Mouse (Mus musculus): ENCODE data around the gene Adarb2.
"Not testable (repeated sequence)": the region's sequence is repeated elsewhere in the genome, so short reads cannot be mapped to it uniquely, and the experiment has no call there.

Adarb2 gene

GRCm38 (mm10) chr13:8597647-8598017, 395.0 kb downstream of the Adarb2 start:
- DNase-seq: no peak

DNA sequence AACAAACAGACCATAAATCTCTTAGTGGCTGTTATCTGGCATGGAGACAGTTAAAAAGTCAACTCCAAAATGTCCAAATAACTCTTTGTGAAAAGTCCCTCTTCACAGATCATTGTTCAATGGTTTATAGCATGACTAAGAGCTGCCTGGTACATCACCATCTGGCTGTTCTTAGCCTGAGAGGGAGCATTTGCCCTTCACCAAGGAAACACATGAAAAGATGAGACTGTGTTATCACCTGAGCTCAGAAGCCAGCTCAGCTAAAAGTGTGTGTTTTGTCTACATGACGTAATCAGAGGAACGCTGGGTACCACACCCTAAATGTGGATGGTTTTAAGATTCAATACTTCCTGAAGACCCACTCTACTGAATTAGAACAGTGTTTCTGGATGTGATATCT, 403.0 kb downstream of the Adarb2 start:
- DNase-seq: no peak

GRCm38 (mm10) chr13:8608040-8608439, 405.4 kb downstream of the Adarb2 start:
- DNase-seq: no peak

GRCm38 (mm10) chr13:8608918-8609317, 406.3 kb downstream of the Adarb2 start:
- DNase-seq: not testable (repeated sequence)

- no peak for DNase-seq
Observed at GRCm38 (mm10) chr13:8610956-8611355, 408.3 kb downstream of the Adarb2 start.

- DNase-seq: no peak
Observed at GRCm38 (mm10) chr13:8612618-8613391, 410.1 kb downstream of the Adarb2 start.

DNA sequence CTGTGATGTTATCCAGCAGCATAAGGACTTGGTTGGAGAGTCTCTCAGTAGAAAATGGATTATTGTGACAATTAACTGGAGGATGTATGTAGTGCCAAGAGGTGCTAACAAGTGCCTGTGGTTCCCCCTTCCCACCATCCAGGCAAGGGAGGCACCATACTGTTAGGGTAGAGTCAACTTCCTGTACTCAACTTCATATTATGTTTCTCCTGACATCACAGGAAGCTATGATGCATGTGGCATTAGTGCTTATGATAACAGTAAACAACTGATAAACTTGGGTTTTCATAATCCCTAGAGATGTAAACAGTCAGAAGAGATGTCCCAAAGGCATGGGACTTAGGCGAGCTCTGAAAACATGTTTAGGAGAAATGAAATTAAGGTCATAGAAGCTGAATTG, 414.0 kb downstream of the Adarb2 start:
- DNase-seq: no peak

DNA sequence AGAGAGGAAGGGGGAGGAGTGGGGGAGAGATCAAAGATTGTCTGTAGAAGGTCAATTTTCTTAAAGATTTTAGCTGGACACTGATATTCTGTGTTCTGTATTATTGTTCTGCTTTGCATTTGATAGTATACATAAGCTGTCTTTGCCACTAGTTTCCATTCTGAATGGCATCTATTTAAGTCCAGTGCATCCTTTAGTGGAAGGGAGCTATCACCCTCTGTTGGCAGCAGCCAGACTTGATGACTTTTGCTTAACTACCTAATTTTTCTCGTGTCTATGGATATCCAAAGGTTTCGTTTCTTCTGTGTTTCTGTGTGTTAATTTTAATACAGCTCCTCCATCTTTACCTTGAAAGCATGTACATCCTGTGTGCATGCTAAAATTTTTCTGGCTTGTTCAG, 419.6 kb downstream of the Adarb2 start:
- no peak for DNase-seq

DNA sequence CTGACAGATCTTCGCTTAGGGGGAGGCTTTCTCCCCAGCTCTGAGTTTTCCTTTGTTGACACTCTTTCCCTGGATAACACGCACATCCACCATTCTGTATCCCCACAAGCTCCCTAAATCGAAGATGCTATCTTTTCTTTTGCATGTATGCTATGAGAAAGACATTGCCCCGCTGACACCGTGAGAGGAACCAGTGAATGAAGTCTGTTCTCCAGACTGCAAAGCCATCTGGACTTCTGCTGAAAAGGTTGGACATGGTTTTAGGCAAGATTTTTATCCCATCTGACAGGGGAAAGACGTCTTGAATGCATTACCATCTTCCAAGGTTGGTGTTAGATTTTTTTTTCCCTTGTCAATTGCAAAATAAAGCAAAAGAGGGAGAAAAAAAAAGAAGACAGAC, 426.9 kb downstream of the Adarb2 start:
- DNase-seq: no peak

DNA sequence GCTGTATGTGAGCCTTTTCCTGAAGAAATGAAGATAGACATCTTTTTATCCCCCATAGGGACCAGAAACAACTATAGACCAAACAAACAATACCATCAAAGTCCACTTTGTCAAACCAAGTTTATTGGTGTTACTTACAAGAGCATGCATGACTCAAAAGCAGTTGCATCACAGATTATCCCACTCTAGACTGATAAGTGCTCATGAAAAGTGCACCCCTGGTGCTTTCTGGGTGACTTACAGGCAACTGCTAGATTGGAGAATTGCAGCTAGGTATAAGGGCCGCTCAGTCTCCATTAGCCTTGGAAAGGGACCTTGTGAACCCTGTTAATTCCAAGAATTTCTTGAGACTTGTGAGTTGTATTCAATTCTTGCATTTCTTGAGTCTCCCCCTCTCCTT, 429.0 kb downstream of the Adarb2 start:
- no peak for DNase-seq

GRCm38 (mm10) chr13:8632072-8632471, 429.4 kb downstream of the Adarb2 start:
- DNase-seq: no peak

DNA sequence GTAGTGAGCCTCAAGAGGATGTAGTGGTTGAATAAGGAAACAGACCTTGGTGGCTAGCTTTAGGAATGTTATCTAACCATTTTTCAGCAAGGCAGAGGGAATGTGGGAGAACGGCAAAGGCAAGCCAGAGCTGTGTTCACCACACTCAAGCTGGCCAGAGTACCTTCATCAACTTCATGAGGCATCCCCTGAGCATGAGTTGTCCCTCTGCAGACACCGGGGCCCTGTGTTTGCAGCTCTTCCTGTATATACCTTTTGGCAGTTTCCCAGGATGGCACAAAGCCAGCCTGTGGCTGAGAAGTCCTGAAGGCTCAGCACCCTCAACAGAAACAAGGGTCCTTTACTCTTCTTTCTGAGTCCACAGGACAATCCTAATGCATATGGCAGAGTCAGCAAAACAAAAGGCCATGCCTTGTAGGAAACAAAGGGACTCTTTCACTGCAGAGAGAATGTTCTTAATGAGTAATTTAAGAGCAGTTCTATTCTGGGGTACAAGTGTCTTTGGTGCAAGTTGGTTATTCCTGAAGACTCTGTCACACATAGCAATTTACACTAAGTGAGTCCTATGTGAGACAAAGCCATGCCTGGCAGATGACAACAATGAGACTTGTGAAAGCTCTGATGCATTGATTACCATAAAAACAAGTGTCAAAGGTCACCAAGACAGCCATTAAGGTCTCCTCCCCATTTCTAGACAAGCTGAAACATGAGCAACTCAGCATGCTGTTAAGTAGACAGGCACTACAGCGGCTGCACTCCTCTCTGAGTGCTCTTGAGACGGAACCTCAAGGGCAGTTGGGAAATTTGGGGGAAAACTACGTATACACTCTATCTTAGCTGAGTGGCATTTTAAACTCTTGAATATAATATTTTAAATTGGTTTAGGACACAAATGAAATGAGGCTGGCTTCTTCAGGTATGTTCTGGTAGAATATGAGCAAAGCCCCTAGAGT, 431.0 kb downstream of the Adarb2 start:
- DNase-seq: no peak

DNA sequence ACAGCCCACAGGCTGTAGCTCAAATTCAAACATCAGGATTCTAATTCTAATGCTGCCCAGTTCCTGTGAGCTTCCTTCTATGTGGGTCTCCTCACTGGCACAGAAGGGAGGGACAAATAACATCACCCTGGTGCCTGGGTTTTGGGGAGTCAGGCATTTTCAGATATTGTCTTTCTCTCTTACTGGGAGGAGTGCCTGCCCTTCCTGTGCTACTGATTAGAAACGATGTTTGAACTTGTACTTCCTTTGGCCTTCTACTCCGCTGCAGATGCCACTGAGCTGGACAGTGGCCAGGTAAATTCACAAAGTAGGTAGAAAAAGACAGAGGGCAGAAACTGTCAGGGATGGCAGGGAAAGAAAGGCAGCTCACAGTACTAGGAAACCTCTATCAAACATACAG, 439.4 kb downstream of the Adarb2 start:
- DNase-seq: no peak

DNA sequence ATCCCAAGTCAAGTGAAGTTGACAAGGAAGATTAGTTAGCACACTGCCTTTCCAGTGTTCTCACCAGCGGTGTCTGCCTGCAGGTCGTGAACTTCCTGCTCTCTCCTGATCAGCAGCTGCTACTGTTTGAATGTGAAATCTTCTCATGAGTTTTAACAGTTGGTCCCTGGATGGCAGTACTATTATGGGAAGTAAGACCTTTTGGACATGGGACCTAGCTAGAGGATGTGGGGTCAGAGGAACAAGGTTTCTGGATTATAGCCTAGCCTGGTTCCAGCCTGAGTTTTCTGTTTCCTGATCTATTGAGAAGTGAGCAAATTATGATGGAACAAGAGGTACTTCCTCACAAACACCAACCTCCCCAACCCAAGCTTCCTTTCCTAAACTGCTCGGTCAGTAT, 441.3 kb downstream of the Adarb2 start:
- DNase-seq: no peak

- no peak for DNase-seq
Observed at GRCm38 (mm10) chr13:8644805-8645679, 442.4 kb downstream of the Adarb2 start.

DNA sequence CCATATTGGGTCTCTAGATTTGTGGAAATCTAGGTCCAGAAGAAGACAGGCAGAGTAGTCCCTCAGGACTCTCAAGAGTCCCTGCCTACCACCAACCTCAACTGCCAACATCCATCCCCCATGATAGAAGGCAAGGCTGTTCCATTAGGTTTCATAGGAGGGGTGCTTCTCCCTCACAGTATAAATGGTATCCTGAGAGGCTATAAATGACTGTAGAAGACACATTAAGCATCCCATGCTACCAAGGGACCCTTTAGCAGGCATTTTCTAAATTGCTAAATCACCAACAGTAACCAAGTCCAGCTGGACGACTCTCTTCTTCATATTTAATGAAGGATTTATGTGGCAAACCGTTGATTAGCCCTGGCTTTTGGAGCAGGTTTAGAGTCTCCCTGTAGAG, 446.6 kb downstream of the Adarb2 start:
- DNase-seq: no peak

GRCm38 (mm10) chr13:8664615-8665240, 462.1 kb downstream of the Adarb2 start:
- DNase-seq: no peak

DNA sequence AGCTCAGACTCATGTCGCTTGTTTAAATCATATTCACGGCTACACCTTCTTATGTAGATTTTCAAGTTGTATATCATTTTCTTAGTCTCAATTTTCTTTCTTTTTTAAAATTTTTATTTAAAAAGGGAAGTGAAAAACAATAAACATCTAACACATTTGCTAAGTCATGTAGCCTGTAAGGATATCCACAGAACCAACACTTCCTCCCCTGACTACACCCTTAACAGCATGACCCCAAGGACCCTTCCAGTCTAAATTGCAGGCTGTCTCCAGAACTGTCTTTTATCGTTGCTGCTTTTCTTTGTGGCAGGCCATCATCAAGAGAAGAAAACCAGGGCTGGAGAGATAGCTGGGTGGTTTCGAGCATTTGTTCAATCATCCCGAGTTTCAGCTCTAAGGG, 474.5 kb downstream of the Adarb2 start:
- no peak for DNase-seq

DNA sequence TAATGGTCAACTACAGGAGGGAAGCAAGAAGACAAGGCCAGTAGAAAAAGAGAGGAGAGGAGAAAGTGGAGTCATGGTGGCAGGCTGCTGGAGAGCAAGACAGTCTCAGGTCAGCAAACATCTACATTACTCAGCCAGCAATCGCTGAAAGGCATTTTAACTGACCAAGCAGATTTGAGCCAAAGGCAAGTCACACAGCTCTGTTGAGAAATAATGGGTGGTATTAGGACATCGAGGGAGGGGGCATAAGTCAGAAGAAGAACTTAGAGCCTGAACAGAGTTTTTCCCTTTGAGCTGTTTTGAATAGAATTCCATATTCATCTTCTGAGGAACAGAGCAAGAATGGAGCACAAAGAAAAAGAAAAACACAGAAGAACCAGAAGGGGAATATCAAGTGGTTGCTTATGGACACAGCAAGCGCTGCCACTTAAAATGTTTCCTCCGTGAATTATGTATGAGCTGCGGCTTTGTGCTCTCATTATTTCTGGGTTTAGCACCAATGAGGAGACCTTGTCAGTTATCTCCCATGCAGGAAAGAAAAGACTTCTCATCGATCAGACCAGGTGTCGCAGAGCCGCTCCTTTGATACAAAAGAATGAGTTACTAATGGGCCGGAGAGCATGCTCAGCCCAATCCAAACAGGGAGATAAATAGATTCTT, 477.9 kb downstream of the Adarb2 start:
- DNase-seq: no peak

- no peak for DNase-seq
Observed at GRCm38 (mm10) chr13:8691448-8691847, 488.8 kb downstream of the Adarb2 start.

- no peak for DNase-seq
Observed at GRCm38 (mm10) chr13:8692787-8693186, 490.1 kb downstream of the Adarb2 start.

GRCm38 (mm10) chr13:8698451-8698850, 495.8 kb downstream of the Adarb2 start:
- DNase-seq: no peak

Data from right cerebral cortex, postnatal 14 days (tissue).